Mouse (Mus musculus) heart, embryonic 11.5 days (tissue): ENCODE results near the gene Gm49510. TPM values are rescaled to one million over a fixed set of nuclear protein-coding genes. Genes with fewer than 3 reads are reported as not detected.

Experiments used
- microRNA-seq: library from miRNA; unstranded; fragments of <30 nt; microRNA quantifications from one replicate; pipeline ENCODE4, GENCODE M21; 2016; ENCODE audit warnings: borderline number of aligned reads
- polyA plus RNA-seq: library from polyadenylated mRNA; unstranded; fragments of >200 nt; fragmentation: Nextera tagmentation; extraction: Ambion mirVana; gene quantifications from 2 replicates; pipeline ENCODE4 v1.2.1, GENCODE M21; 2014

Gene Gm49510
- polyA plus RNA-seq, 1 experiment from 2014 or later, result 0.47 TPM

Small RNAs within 50 kb of the gene (microRNA-seq; reads per million reads assigned to microRNA genes)
- 0.41 reads per million for gene Mir6955

Other genes with a start within 250 kb of the Gm49510 start
- gene Elfn2, start 180.9 kb upstream of the Gm49510 start, polyA plus RNA-seq, result not detected in 2 replicates
- gene Mfng, start 126.2 kb upstream of the Gm49510 start, polyA plus RNA-seq, result 3.0 and 3.7 TPM in 2 replicates
- 3.7 and 4.2 TPM in 2 replicates for gene Card10, start 96.6 kb upstream of the Gm49510 start, polyA plus RNA-seq
- gene Cdc42ep1, start 57.0 kb upstream of the Gm49510 start, polyA plus RNA-seq, result 24.1 and 29.7 TPM in 2 replicates
- gene Lgals2, start 44.1 kb upstream of the Gm49510 start, polyA plus RNA-seq, result 0.49 TPM in 1 of 2 replicates, not detected in the other
- 29.3 and 31.7 TPM in 2 replicates for gene Gga1, start 22.5 kb upstream of the Gm49510 start, polyA plus RNA-seq
- gene Sh3bp1, start 101 bp downstream of the Gm49510 start, polyA plus RNA-seq, result 25.0 and 29.3 TPM in 2 replicates
- gene Pdxp, start 14.3 kb downstream of the Gm49510 start, polyA plus RNA-seq, result 24.3 and 25.7 TPM in 2 replicates
- gene Lgals1, start 27.1 kb downstream of the Gm49510 start, polyA plus RNA-seq, result 541 and 566 TPM in 2 replicates
- gene Nol12, start 35.3 kb downstream of the Gm49510 start, polyA plus RNA-seq, result 43.6 and 51.4 TPM in 2 replicates
- gene Triobp, start 48.1 kb downstream of the Gm49510 start, polyA plus RNA-seq, result 49.5 and 57.8 TPM in 2 replicates
- 74.6 and 178 TPM in 2 replicates for gene H1f0, start 128.8 kb downstream of the Gm49510 start, polyA plus RNA-seq
- not detected in 2 replicates for gene Galr3, start 142.2 kb downstream of the Gm49510 start, polyA plus RNA-seq
- 28.2 and 28.7 TPM in 2 replicates for gene Ankrd54, start 163.2 kb downstream of the Gm49510 start, polyA plus RNA-seq
- gene Eif3l, start 175.5 kb downstream of the Gm49510 start, polyA plus RNA-seq, result 166 and 189 TPM in 2 replicates
- gene Micall1, start 209.2 kb downstream of the Gm49510 start, polyA plus RNA-seq, result 11.9 and 13.6 TPM in 2 replicates
- 284 and 297 TPM in 2 replicates for gene Polr2f, start 241.3 kb downstream of the Gm49510 start, polyA plus RNA-seq
- gene 1700088E04Rik, start 241.6 kb downstream of the Gm49510 start, polyA plus RNA-seq, result 7.1 and 8.2 TPM in 2 replicates